Mouse (Mus musculus) right cerebral cortex, adult 2 months (tissue): ENCODE measurements at regions not wholly inside any gene's neighbourhood (a gene's known extent, or its start where the extent isn't known, plus 50 kb on each side); places are given as distances from the start of the nearest gene placed in this dataset.

ENCODE experiments used
- DNase-seq, 2 experiments: peaks; one replicate each; pipeline ENCODE4 v3.0.0; 2021 to 2022; ENCODE audit warnings: low spot score in 2 of 2

GRCm38 (mm10) chr7:51281470-51281869, 229.4 kb upstream of the Ano5 start:
- no peak for DNase-seq

DNA sequence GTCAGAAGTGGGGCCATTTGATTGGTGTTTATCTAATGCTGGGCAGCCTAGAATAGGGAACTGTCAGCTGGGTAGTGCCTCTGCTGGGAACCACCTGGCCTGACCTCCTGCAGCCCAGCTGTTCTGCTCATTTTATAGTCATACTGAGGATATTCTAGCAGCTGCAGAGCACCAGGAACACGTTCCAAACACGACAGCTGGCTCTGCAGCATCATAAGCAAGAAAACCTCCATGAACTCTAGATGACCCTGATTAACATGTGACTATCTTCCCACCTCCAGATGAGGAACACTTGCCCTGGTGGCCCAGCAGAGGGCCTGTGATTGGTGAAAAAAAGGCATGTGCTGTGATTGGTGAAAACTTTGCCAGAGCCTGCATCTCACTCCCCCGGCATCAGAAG, 210.6 kb upstream of the Ano5 start:
- no peak for DNase-seq

DNA sequence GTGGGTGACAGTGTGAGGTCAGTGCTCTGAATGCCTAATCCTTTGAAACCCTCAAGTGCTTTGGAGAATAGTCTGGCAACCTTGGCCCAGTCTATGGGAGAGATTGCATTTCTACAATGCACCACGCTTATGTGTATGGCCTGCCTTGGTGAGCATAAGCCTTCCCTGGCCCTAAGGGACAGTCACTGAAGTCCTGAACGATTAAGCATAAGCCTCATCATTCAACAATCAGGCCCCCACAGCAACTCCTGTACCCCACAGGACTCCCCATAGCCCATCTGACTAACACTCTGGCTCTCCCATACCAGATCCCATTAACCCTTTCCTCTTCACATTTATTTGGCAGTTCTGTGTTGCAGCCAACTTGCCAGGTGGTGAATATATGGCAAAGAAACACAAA, 203.1 kb upstream of the Ano5 start:
- no peak for DNase-seq

- no peak for DNase-seq
Measured at GRCm38 (mm10) chr7:51310191-51310590, 200.6 kb upstream of the Ano5 start.

DNA sequence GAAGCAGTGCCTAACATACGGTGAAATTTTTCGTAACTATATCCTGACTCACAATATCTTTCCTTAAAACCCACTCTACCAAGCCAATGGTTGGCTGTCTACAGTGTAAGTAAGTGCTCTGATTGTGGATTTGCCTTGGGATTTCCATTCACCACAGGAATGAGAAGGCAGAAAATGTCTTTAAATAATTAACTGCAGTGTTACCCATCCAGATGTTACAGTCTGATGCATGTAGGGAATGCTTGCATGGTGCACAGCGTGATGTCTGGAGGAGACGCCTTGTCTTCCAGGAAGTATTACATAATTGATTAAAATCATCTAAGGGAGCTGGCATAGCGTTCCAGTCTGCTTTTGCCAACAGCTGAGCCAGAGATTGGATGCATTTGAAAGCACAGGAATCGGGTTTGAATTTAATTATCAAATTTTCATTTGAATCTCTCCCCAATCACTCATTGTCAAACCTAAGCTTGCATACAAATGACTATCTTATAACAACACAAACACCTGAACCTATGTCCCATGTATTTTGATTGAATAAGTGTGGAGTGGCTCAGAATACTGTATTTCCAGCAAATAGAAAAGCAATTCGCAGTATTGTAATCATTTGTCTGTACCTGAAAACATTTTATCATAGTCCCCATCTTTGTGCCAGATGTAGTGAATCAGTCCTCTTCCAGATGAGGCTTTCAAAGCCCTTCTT, 170.8 kb upstream of the Ano5 start:
- no peak for DNase-seq

DNA sequence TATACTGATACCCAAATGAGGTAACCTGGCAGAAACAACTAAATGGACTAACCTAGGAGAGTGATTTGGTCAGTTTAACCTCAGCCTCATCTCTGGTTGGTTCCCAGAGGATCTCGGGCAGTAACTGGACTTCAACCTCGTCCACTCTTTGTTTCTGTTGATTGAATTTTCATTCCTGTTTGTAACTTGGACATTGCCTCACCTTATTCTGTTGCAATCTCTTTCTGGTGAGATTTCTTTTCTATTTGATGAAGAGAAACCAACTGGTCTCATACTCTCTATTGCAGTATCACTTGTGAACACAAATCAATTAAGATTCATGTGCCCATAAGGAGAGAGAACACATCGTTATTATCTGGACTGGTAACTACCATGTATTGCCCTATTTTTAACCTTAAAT, 163.3 kb upstream of the Ano5 start:
- DNase-seq, result no peak

- DNase-seq, result peak; percentile 49 to 54
Measured at GRCm38 (mm10) chr7:51360134-51360533, 150.7 kb upstream of the Ano5 start.

- no peak for DNase-seq
Measured at GRCm38 (mm10) chr7:51377584-51377983, 133.2 kb upstream of the Ano5 start.
